Mouse (Mus musculus): ENCODE results near the gene Zbtb7a.

The Zbtb7a gene

DNA sequence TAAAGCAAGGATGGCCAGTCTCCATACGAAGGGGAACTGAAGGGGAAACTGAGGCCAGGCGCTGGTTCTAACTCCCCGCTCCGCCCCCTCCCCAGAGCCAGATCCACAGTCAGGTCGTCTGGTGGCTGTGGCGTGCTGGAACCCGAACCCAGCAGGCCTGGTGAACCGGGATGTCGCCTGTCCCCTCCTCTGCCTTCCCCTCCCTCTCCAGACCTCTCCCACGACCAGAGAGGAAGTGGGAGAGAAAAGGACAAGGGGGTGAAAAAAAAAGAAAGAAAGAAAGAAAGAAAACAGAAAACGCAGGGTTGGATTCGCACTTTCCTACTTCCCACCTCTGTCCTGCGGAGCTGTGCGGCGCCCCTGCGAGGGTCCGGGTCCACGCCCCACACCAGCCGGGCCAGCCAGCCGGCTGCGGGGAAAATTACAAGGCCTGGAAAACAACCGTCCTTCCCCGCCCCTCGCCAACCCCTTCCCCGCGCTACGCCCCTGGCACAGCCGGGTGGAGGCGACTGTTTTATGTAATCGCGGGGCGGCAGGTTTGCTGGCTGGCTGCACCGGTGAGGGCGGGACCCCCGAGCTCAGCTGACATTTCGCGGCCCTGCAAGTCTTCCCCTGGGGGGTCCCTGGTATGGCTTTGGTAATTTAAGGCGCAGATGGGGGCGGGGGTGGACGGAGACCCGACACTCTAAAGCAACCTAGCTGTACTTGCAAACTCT, at the start of gene Zbtb7a:
TSS of gene Zbtb7a (plus strand) at position 255 of the 716 bp plus-strand sequence.
- DNase-seq (ENCODE audit: low spot score) = peak; percentile 48

GRCm38 (mm10) chr10:81087021-81087420, 48.0 kb upstream of the Zbtb7a start:
- no peak for DNase-seq (ENCODE audit: low spot score)

- DNase-seq (ENCODE audit: low spot score) = no peak
Observed at GRCm38 (mm10) chr10:81089216-81089615, 45.8 kb upstream of the Zbtb7a start.

- no peak for DNase-seq (ENCODE audit: low spot score)
Observed at GRCm38 (mm10) chr10:81090621-81091020, 44.4 kb upstream of the Zbtb7a start.

DNA sequence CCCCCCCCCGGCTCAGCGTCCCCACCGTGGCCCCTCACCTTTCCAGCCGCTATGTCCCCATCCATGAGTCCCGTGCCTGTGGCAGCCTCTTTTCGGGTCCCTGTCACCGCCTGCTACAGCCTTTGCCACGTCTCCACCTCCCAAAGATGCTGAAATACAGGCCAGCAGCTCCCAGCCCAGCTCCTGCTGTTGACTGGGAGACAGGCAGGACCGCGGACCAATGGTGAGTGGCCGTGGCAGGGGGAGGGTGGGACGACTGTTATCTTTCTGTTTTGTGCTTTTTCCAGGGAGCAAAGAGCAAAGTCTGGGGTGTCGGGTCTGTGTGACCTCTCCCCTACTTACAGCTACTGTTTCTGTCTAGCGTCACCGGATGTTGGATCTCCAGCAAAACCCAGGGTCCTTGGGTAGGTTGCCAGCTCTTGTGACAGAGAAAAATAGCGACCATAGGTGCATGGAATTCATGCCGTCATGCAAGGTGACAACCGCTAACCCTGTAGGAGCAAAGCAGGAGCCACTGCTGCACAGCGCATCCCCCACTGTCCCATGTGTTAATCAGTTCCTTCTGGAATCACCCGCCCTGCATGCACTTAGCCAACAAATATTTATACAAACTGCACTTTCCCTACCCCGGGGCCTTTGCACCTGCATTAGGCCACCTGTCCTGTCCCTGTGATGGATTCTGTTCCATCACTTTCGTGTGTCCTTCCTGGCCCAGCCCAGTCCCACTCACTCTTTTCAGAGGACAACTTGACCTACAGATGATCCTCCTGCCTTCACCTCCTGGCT, 42.4 kb upstream of the Zbtb7a start:
- no peak for DNase-seq (ENCODE audit: low spot score)

DNA sequence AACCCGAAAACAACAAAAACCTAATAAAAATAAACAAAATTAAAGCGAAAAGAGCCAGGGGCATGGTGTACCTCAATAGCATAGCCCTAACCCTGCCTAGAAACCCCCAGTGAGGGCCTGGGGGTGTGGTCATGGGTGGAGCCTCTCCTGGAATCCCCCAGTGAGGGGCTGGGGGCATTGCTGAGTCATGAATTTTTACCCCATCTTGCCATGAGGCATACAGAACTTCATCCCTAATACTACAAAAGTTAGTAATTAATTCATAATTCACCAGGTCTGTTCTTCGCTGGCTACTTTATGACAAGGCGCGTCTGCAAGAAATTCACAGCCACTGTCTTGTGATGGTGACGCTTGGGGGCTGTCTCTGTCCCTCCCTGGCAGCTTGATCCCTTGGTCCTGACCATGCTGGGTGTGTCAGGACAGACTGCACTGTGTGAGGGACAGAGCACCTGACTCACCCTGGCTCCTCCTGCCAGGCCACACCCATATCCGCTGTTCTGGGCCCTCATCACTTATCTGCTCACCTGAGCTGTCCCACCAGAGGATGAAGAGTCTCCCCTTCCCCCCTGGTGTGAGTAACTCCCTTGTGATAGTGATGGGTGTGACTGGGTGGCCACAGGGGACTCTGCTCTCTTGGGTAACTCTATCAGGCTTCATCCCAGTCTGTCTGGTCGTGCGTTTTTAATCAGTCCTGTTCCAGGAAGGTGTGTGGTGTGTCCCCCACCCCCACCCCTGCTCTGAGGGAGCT, 39.9 kb upstream of the Zbtb7a start:
- DNase-seq (ENCODE audit: low spot score) = no peak

- peak; percentile 97 for DNase-seq (ENCODE audit: low spot score)
Observed at GRCm38 (mm10) chr10:81105565-81106112, 29.4 kb upstream of the Zbtb7a start, which contains the start of gene Map2k2. TSS of gene Map2k2 (plus strand) at chr10:81105915.

GRCm38 (mm10) chr10:81106113-81106721, 28.8 kb upstream of the Zbtb7a start:
- DNase-seq (ENCODE audit: low spot score) = peak; percentile 89

- no peak for DNase-seq (ENCODE audit: low spot score)
Observed at GRCm38 (mm10) chr10:81112946-81113345, 22.1 kb upstream of the Zbtb7a start.

DNA sequence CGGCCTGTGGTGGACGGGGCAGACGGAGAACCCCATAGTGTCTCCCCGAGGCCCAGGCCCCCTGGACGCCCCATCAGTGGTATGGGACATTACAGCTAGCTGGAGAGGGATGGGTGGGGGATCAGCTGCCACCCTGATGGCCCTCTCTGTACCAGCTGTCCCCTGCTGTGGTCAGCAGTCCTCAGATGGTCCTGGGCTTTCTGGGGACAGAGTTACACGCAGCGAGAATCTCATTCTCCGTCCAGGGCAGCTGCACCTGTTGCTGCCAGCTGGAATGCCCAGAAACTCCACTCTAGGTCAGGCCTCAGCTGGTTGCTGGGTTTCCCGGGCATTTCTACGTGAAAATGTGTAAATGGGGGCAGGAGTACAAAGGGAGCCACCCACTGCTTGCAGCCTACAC, 15.4 kb upstream of the Zbtb7a start:
- no peak for DNase-seq (ENCODE audit: low spot score)

- DNase-seq (ENCODE audit: low spot score) = no peak
Observed at GRCm38 (mm10) chr10:81120650-81121049, 14.4 kb upstream of the Zbtb7a start.

DNA sequence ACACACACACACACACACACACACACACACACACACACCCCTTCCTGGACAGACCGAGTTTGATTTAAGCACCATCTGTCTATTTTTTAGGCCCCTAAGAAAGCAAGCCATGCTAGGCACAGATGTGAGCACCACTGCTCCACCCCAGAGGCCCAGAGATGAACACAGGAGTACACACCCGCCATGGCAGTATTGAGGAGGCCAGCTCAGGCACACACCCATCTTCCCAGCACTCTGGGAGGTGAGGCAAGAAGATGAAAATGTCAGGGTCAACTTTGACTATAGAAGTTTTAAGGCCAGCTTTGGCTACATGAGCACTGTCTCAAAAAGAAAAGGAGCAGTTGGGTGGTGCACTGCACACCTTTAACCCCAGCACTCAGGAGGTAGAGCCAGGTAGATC, 12.1 kb upstream of the Zbtb7a start:
- DNase-seq (ENCODE audit: low spot score) = no peak

DNA sequence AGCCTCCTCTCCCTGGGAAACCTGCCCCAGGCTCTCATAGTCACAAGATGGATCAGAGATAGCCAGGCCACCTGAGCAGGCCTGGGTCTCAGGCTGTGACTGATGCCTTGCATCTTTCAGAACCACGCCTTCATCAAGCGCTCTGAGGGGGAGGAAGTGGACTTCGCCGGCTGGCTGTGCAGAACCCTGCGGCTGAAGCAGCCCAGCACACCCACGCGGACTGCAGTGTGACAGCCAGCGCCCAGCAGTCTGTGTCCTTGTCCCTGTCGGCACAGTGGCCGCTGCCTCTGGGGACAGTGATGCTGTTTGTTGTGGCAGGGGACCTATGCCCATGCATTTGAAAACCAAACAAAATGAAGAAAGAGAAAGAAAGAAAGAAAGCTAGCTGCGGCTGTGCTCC, 11.5 kb upstream of the Zbtb7a start:
- no peak for DNase-seq (ENCODE audit: low spot score)

- DNase-seq (ENCODE audit: low spot score) = peak; percentile 71
Observed at GRCm38 (mm10) chr10:81134181-81134587, 836 bp upstream of the Zbtb7a start.

GRCm38 (mm10) chr10:81135831-81136705, 1.0 kb downstream of the Zbtb7a start:
- peak; percentile 85 for DNase-seq (ENCODE audit: low spot score)

DNA sequence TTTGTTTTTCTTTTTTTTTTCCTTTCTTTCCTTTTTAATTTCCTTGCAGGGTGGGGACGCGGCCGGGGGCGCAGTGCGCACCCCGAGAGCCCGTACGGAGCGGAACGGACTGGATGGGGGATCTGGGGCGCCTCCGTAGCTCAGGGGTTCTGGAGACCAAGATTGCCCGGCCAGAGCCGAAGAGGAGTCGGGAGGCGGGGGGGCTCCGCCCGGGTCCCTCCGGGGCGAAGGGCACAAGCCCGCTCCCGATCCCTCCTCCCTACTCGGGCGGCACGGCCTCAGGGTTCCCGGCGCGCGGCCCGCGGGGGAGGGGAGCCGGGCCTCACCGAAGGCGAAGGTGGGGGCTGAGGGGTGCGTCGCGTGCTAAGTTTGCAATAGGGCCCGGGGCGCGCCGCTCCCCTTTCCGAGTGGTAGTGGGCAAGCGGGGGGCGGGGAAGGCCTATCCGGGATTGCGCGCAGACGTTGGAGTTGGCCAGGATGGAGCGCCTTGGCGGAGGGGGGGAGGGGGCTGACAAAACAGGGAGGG, 1.7 kb downstream of the Zbtb7a start:
- DNase-seq (ENCODE audit: low spot score) = peak; percentile 79

GRCm38 (mm10) chr10:81137252-81138130, 2.5 kb downstream of the Zbtb7a start:
- DNase-seq (ENCODE audit: low spot score) = peak; percentile 99

- no peak for DNase-seq (ENCODE audit: low spot score)
Observed at GRCm38 (mm10) chr10:81138131-81138782, 3.2 kb downstream of the Zbtb7a start.
